Mouse (Mus musculus) heart, postnatal 0 days (tissue): Measurements from ENCODE around the gene B3galt6. TPM values are rescaled to one million over a fixed set of nuclear protein-coding genes. Genes with fewer than 3 reads are reported as not detected.

ENCODE experiments used
- ATAC-seq: fragments of 200-750 bp; cut with Nextera tagmentation; 2 replicates; pipeline ENCODE4 v1.8.0; 2017; ENCODE audit warnings: low read depth, moderate number of reproducible peaks, moderate library complexity; ENCODE audit not compliant: insufficient read depth
- DNase-seq: peaks from one replicate; pipeline ENCODE4 v3.0.0-alpha.2; 2016; ENCODE audit warnings: low spot score
- H3K27ac ChIP-seq: fragments of 300-500 bp; sonication (generic); 2 replicates; pipeline ENCODE4 v1.5.1; 2014; ENCODE audit warnings: low read depth, mild to moderate bottlenecking
- H3K27me3 ChIP-seq: fragments of 300-500 bp; sonication (generic); 2 replicates; pipeline ENCODE4 v1.6.1; 2014; ENCODE audit warnings: low read length, mixed read lengths; ENCODE audit not compliant: control insufficient read depth, insufficient read depth
- H3K36me3 ChIP-seq: fragments of 300-500 bp; sonication (generic); replicated peaks from 2 replicates; pipeline ENCODE4 v1.6.1; 2014; ENCODE audit warnings: low read length, mixed read lengths; ENCODE audit not compliant: control insufficient read depth, insufficient read depth
- H3K4me1 ChIP-seq: fragments of 300-500 bp; sonication (generic); 2 replicates; pipeline ENCODE4 v1.6.1; 2014; ENCODE audit warnings: antibody characterized with exemption; ENCODE audit not compliant: control insufficient read depth, insufficient read depth
- H3K4me2 ChIP-seq: fragments of 300-500 bp; sonication (generic); 2 replicates; pipeline ENCODE4 v1.6.1; 2014; ENCODE audit warnings: low read depth, mild to moderate bottlenecking, low read length, moderate library complexity
- H3K4me3 ChIP-seq: fragments of 300-500 bp; sonication (generic); 2 replicates; pipeline ENCODE4 v1.5.1; 2014; ENCODE audit warnings: low read depth, low read length
- H3K9ac ChIP-seq: fragments of 300-500 bp; sonication (generic); replicated peaks from 2 replicates; pipeline ENCODE4 v1.6.1; 2014; ENCODE audit warnings: low read depth, low read length, mixed read lengths
- H3K9me3 ChIP-seq: fragments of 300-500 bp; sonication (generic); replicated peaks from 2 replicates; pipeline ENCODE4 v1.6.1; 2016; ENCODE audit warnings: low read length; ENCODE audit not compliant: control insufficient read depth
- CTCF ChIP-seq: IDR thresholded peaks from 2 replicates; pipeline ENCODE4 v1.5.1; 2016; ENCODE audit warnings: antibody characterized with exemption, control low read depth, low read depth
- EP300 ChIP-seq: IDR thresholded peaks from 2 replicates; pipeline ENCODE4 v1.6.1; 2016; ENCODE audit warnings: antibody characterized with exemption, low read depth
- WGBS: fragments of 180-500 bp; shearing (Covaris S2); extraction: QIAGEN DNeasy Blood & Tissue Kit; methylation state at CpG from one replicate; pipeline ENCODE4 v1.1.7; 2014; 5-methylcytosine and 5-hydroxymethylcytosine counted together
- polyA plus RNA-seq: library from polyadenylated mRNA; unstranded; fragments of >200 nt; fragmentation: Nextera tagmentation; extraction: Ambion mirVana; gene quantifications from 2 replicates; pipeline ENCODE4 v1.2.1, GENCODE M21; 2015
- total RNA-seq: library from RNA; depleted of rRNA; stranded (reverse); fragments of >200 nt; gene quantifications from 2 replicates; pipeline ENCODE4 v1.2.3, GENCODE M21; 2014; ENCODE audit warnings: low replicate concordance

The B3galt6 gene
- total and polyA plus RNA-seq, 2 experiments from 2014 or later = 5.7 to 11.2 TPM

DNA sequence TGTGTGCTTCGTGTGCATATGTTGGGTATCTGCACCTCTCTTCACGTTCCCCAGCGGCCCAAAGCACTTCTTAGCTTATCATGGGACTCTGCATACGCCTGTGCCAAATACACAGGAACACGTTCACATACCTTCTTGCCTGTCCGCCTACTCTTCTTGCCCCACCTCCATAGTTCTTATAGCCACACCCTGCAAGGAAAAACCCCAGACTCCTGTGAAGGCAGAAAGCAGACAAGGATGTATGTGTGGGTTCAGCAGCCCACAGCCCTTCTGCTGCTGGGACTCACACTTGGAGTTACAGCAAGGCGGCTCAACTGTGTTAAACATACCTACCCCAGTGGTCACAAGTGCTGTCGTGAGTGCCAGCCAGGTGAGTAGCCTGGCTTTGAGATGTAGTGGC, 21.2 kb upstream of the B3galt6 start, which contains the start of gene Tnfrsf4:
TSS of gene Tnfrsf4 (plus strand) at position 207 of the 400 bp plus-strand sequence.
- TF ChIP-seq CTCF (no peak), EP300 (no peak)
- Histone ChIP-seq H3K4me3 (no peak within 1 kb of the TSS), H3K9ac (no peak within 1 kb of the TSS), H3K27me3 (no peaks in the 10 kb centered on the region), H3K36me3 (peaks cover 40% of the 10 kb centered on the region), H3K4me1 (no peaks in the 10 kb centered on the region), H3K9me3 (no peaks in the 10 kb centered on the region), H3K4me2 (no peak within 1 kb of the TSS), H3K27ac (no peak within 1 kb of the TSS)
- no peak for ATAC-seq
- DNase-seq = no peak
- WGBS = 67% methylated on average over 8 of the region's 8 CpGs

DNA sequence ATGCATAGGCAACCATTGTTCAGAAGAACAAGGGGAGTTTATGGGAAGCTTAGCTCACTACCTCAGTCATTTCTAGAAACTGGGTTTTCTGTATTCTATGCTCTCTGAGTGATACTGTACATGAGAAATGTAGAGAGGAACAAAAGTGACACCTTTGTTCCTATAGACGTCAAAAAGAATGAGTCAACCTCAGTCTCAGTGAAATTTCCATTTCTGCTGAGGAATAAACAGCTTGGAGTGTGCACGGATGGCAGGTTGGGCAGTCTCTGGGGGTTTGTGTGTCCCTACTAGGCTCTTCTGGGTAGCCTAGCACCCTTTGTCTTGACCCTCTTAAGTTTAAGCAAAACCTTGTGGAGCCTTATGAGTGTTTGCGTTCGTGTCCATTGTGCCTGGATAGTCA, 15.9 kb upstream of the B3galt6 start:
- ATAC-seq (no peak), DNase-seq (no peak)
- Histone ChIP-seq H3K4me3 (no peak overlapping the region), H3K27ac (no peak overlapping the region), H3K4me2 (no peak overlapping the region), H3K36me3 (peaks cover 75% of the 10 kb centered on the region), H3K9me3 (no peaks in the 10 kb centered on the region), H3K4me1 (no peaks in the 10 kb centered on the region), H3K9ac (no peak overlapping the region), H3K27me3 (no peaks in the 10 kb centered on the region)
- 96% methylated on average over 4 of the region's 4 CpGs for WGBS
- no peak for TF ChIP-seq CTCF
- TF ChIP-seq EP300 = no peak

DNA sequence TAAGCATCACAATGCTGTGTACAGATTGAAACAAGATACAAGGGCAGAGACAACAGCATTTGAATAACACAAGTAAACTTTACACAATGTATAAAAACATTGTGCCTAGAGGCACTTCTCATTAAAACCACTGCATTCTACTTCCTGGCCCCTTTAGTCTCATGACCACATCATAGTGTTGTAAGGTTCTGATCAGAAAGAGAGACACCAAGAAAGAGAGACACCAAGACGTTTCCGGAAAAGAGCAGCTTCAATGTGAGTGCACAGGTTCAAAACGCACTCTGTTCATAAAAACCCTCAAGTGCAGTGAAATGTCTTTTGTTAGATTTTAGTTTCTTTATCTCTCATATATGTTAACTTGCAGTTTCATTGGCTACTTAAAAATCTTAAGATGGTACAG, 11.7 kb upstream of the B3galt6 start:
- no peaks in the 10 kb centered on the region for H3K4me1 ChIP-seq
- H3K9me3 ChIP-seq = no peaks in the 10 kb centered on the region
- H3K36me3 ChIP-seq = peaks cover 84% of the 10 kb centered on the region
- no peak overlapping the region for H3K27ac ChIP-seq
- WGBS = 90% methylated on average over 3 of the region's 3 CpGs
- no peak for DNase-seq
- no peak overlapping the region for H3K4me2 ChIP-seq
- H3K27me3 ChIP-seq = no peaks in the 10 kb centered on the region
- TF ChIP-seq EP300 (no peak), CTCF (no peak)
- no peak for ATAC-seq
- no peak overlapping the region for H3K4me3 ChIP-seq
- no peak overlapping the region for H3K9ac ChIP-seq

DNA sequence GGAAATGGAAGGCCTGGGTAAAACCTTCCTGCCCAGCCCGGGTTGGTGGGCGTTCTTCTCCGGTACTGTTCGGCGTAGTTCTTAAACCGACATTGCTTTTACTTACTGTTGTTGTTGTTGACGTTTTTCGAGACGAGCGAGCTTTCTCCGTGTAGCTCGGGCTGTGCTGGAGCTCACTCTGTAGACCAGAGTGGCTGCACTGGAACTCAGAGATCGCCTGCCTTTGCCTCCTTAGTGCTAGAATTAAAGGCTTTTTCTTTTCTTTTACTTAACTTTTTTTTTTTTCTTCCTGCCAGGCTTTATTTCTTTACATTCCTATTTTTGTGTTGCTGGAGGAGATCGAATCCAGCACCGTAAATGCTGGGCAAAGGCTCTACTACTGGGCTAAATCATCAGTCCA, 1.2 kb upstream of the B3galt6 start:
- 3% methylated on average over 15 of the region's 15 CpGs for WGBS
- H3K36me3 ChIP-seq = peaks cover 27% of the 10 kb centered on the region

DNA sequence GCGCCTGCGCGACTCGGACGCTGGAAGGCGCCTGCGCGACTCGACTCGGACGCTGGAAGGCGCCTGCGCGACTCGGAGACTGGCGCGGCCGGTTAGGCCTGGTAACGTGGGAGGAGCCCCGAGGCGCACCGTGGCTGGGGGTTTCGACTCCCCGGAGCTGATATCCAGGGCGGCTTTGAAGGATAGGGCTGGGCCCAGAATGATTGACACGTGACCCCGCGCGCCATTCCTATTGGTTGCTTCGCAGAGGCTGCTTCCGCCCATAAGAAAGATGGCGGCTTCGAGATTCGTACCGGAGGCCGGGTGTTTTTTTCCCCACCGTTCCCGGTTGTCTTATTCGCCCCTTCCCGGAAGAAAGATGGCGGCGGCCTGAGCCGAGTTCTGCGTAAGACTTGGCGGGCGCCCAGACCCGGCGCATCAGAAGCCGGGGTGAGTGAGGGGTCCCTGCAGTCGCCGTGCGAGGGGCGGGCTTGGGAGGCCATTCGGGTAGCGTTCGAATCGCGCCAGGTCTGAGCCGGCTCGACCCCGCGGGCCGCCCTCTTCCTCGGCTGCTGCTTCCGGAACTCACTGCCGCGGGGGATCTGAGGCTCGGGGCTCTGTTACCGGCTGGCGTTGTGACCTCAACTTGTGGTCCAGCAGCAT, 578 bp upstream of the B3galt6 start:
- TF ChIP-seq EP300 (no peak; the same call in 1 of the 2 replicates), CTCF (no peak)

More for the DNA sequence above, 1.2 kb upstream of the B3galt6 start:
- DNase-seq (no peak), ATAC-seq (no peak)
- Histone ChIP-seq H3K4me2 (peak overlapping the region; percentile 80), H3K4me3 (peak overlapping the region; percentile 98), H3K9ac (peak overlapping the region; percentile 83), H3K9me3 (no peaks in the 10 kb centered on the region), H3K27ac (peak overlapping the region; percentile 95), H3K4me1 (peaks cover 22% of the 10 kb centered on the region), H3K27me3 (no peaks in the 10 kb centered on the region)
- TF ChIP-seq EP300 (no peak), CTCF (no peak)

DNA sequence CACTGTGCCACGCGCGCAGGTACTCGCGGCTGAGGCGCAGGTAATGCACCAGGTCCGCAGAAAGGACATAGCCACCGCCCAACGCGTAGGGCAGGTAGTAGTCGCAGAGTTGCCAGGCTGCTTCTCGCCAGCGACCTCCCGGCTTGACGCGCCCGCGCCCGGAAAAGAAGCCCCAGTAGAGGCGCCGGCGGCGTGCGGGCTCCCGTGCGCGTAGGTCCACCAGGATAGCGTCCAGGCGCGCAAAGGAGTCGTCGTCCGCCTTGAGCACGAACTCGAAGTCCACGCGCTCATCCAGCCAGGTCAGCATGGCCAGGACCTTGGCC, 580 bp downstream of the B3galt6 start:
- Histone ChIP-seq H3K9ac (peak overlapping the region; percentile 62), H3K36me3 (peaks cover 10% of the 10 kb centered on the region), H3K27me3 (no peaks in the 10 kb centered on the region), H3K9me3 (no peaks in the 10 kb centered on the region), H3K4me3 (peak overlapping the region; percentile 98), H3K4me2 (peak overlapping the region; percentile 69), H3K27ac (peak overlapping the region; percentile 95), H3K4me1 (peaks cover 22% of the 10 kb centered on the region)
- TF ChIP-seq EP300 (no peak), CTCF (no peak)
- no peak for ATAC-seq
- DNase-seq = no peak
- WGBS = 25% methylated on average over 37 of the region's 37 CpGs

More for the DNA sequence above, 578 bp upstream of the B3galt6 start:
- WGBS = under 1% methylated on average over 70 of the region's 70 CpGs
- Histone ChIP-seq H3K27ac (peak overlapping the region; percentile 95), H3K4me1 (peaks cover 22% of the 10 kb centered on the region), H3K27me3 (no peaks in the 10 kb centered on the region), H3K4me2 (peak overlapping the region; percentile 80), H3K9ac (peak overlapping the region; percentile 83), H3K9me3 (no peaks in the 10 kb centered on the region), H3K36me3 (peaks cover 21% of the 10 kb centered on the region), H3K4me3 (peak overlapping the region; percentile 98)
- ATAC-seq = peak; percentile 79
- DNase-seq = peak; percentile 96
